Mouse (Mus musculus) limb, embryonic 12.5 days (tissue): Measurements from ENCODE around the gene Sumo1. TPM values are rescaled to one million over a fixed set of nuclear protein-coding genes. Genes with fewer than 3 reads are reported as not detected.
"Not testable (repeated sequence)": the region's sequence is repeated elsewhere in the genome, so short reads cannot be mapped to it uniquely, and the experiment has no call there.

ENCODE experiments used
- ATAC-seq: fragments of 200-750 bp; cut with Nextera tagmentation; 2 replicates; pipeline ENCODE4 v1.8.0; 2017; ENCODE audit warnings: low read depth, moderate TSS enrichment; ENCODE audit not compliant: insufficient number of reproducible peaks, insufficient read depth, low FRiP score, low TSS enrichment
- H3K27ac ChIP-seq: fragments of 300-500 bp; sonication (generic); 2 replicates; pipeline ENCODE4 v1.5.1; 2016; ENCODE audit warnings: mild to moderate bottlenecking, moderate library complexity
- H3K27me3 ChIP-seq: fragments of 300-500 bp; sonication (generic); 2 replicates; pipeline ENCODE4 v1.6.1; 2016; ENCODE audit warnings: mild to moderate bottlenecking, moderate library complexity
- H3K36me3 ChIP-seq: fragments of 300-500 bp; sonication (generic); 2 replicates; pipeline ENCODE4 v1.6.1; 2016; ENCODE audit warnings: mild to moderate bottlenecking, moderate library complexity
- H3K4me1 ChIP-seq: fragments of 300-500 bp; sonication (generic); replicated peaks from 2 replicates; pipeline ENCODE4 v1.6.1; 2016
- H3K4me2 ChIP-seq: fragments of 300-500 bp; sonication (generic); 2 replicates; pipeline ENCODE4 v1.6.1; 2016; ENCODE audit warnings: mild to moderate bottlenecking, moderate library complexity
- H3K4me3 ChIP-seq: fragments of 300-500 bp; sonication (generic); replicated peaks from 2 replicates; pipeline ENCODE4 v1.5.1; 2016; ENCODE audit warnings: mild to moderate bottlenecking
- H3K9ac ChIP-seq: fragments of 300-500 bp; sonication (generic); replicated peaks from 2 replicates; pipeline ENCODE4 v1.6.1; 2016; ENCODE audit warnings: mild to moderate bottlenecking, moderate library complexity
- H3K9me3 ChIP-seq: fragments of 300-500 bp; sonication (generic); 2 replicates; pipeline ENCODE4 v1.6.1; 2016; ENCODE audit warnings: mild to moderate bottlenecking, moderate library complexity
- WGBS: fragments of 180-500 bp; shearing (Covaris S2); methylation state at CpG from one replicate; pipeline ENCODE4 v1.1.7; 2016; 5-methylcytosine and 5-hydroxymethylcytosine counted together
- polyA plus RNA-seq: library from polyadenylated mRNA; unstranded; fragments of >200 nt; fragmentation: Nextera tagmentation; extraction: Ambion mirVana; gene quantifications from 2 replicates; pipeline ENCODE4 v1.2.1, GENCODE M21; 2016

Gene Sumo1
- polyA plus RNA-seq, 1 experiment from 2014 or later, result 527 TPM

DNA sequence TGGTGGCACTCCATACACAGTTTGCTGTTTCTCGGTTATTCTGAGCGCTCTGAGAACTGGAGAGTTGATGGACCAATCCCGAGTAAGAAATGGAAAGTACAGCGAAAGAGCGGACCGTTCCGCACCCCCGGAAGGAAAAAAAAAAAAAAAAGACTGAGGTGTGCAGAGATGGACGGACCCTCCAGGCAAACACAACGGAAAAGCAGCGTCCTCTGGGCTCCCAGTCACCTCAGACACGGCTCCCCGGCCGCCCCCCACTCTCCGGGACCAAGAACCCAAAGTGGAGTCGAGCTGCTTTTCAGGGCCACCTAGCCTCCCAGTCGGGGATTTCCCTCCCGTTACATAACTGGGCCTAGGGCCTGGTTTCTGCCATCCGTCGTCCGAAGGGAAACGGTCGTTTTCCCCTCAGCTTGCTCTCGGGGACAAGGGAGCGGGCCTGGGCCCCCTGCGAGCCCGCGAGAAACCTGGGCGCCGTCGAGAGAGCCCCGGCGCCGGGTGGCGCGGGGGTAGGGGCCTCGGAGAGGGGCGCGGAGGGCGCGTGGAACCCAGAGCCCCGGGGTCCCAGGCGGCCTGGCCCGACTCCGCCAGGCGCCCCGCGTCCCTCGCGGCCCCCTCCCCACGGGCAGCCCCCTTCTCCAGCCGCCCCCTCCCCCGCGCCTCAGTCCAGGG lies 538 bp downstream of the Sumo1 start:
- Histone ChIP-seq H3K9me3 (no peaks in the 10 kb centered on the region), H3K4me1 (peaks cover 14% of the 10 kb centered on the region), H3K36me3 (0 out of 2 replicates have a peak, but pooled peaks cover 3% of the 10 kb centered on the region), H3K27ac (peak overlapping the region; percentile 99), H3K27me3 (no peaks in the 10 kb centered on the region), H3K4me2 (peak overlapping the region; percentile 72), H3K4me3 (peak overlapping the region; percentile 100), H3K9ac (peak overlapping the region; percentile 99)
- under 1% methylated on average over 54 of the region's 54 CpGs for WGBS
- ATAC-seq, result peak; percentile 70

GRCm38 (mm10) chr1:59668871-59669270 lies 1.8 kb downstream of the Sumo1 start:
- Histone ChIP-seq H3K4me2 (peak overlapping the region; percentile 72), H3K27ac (no peak overlapping the region), H3K9ac (no peak overlapping the region), H3K4me3 (no peak overlapping the region), H3K27me3 (no peaks in the 10 kb centered on the region), H3K36me3 (0 out of 2 replicates have a peak, but pooled peaks cover 3% of the 10 kb centered on the region), H3K9me3 (no peaks in the 10 kb centered on the region), H3K4me1 (peaks cover 14% of the 10 kb centered on the region)
- WGBS, result 93% methylated on average over 2 of the region's 2 CpGs
- no peak for ATAC-seq

DNA sequence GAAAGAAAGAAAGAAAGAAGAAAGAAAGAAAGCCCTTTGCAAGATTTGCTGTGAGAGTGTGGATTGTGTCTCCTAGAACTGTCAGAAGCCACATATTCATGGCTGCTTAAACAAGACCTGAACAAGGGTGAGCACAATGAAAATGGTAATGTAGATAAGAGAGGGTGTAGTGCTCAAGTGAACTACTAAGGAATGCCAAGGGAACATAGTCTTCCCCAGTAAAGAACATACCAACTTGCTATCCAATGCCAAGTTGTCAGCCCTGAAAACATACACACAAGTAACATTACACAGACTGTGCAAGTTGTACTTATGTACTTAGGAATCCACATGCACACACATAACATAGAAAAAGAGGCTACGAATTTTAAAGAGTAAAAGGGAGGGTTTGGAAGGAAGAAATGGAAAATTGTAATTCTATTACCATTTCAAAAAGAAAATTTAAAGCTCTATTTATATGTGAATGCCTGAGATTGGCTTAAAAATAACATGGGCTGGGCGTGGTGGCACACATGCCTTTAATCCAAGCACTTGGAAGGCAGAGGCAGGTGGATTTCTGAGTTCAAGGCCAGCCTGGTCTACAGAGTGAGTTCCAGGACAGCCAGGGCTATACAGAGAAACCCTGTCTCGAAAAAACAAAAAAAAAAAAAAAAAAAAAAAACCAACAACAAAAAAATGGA lies 7.0 kb downstream of the Sumo1 start:
- Histone ChIP-seq H3K4me1 (peaks cover 4% of the 10 kb centered on the region), H3K9ac (no peak overlapping the region), H3K9me3 (no peaks in the 10 kb centered on the region), H3K4me3 (no peak overlapping the region), H3K27ac (no peak overlapping the region), H3K4me2 (no peak overlapping the region), H3K36me3 (0 out of 2 replicates have a peak, but pooled peaks cover 3% of the 10 kb centered on the region), H3K27me3 (no peaks in the 10 kb centered on the region)
- ATAC-seq, result no peak
- 90% methylated on average over 3 of the region's 3 CpGs for WGBS

GRCm38 (mm10) chr1:59656244-59657171 lies 14.1 kb downstream of the Sumo1 start:
- WGBS, result 92% methylated on average over 7 of the region's 7 CpGs
- Histone ChIP-seq H3K4me1 (no peaks in the 10 kb centered on the region), H3K36me3 (peaks cover 28% of the 10 kb centered on the region)

GRCm38 (mm10) chr1:59653243-59653911 lies 17.3 kb downstream of the Sumo1 start:
- H3K4me1 ChIP-seq, result no peaks in the 10 kb centered on the region
- ATAC-seq, result no peak

More at GRCm38 (mm10) chr1:59656244-59657171, 14.1 kb downstream of the Sumo1 start:
- Histone ChIP-seq H3K9ac (no peak overlapping the region), H3K9me3 (no peaks in the 10 kb centered on the region), H3K27ac (no peak overlapping the region), H3K4me3 (no peak overlapping the region), H3K27me3 (no peaks in the 10 kb centered on the region), H3K4me2 (no peak overlapping the region)
- no peak for ATAC-seq

GRCm38 (mm10) chr1:59651201-59651819 lies 19.3 kb downstream of the Sumo1 start:
- Histone ChIP-seq H3K4me1 (no peaks in the 10 kb centered on the region), H3K4me3 (no peak overlapping the region), H3K9ac (no peak overlapping the region), H3K36me3 (peaks cover 69% of the 10 kb centered on the region), H3K4me2 (no peak overlapping the region), H3K27me3 (no peaks in the 10 kb centered on the region), H3K27ac (no peak overlapping the region), H3K9me3 (no peaks in the 10 kb centered on the region)
- WGBS, result 92% methylated on average over 3 of the region's 3 CpGs
- ATAC-seq, result no peak

More at GRCm38 (mm10) chr1:59653243-59653911, 17.3 kb downstream of the Sumo1 start:
- no peak overlapping the region for H3K4me3 ChIP-seq
- H3K9me3 ChIP-seq, result no peaks in the 10 kb centered on the region
- H3K27ac ChIP-seq, result no peak overlapping the region
- no peak overlapping the region for H3K4me2 ChIP-seq
- no peak overlapping the region for H3K9ac ChIP-seq
- 92% methylated on average over 3 of the region's 3 CpGs for WGBS
- peaks cover 49% of the 10 kb centered on the region for H3K36me3 ChIP-seq
- H3K27me3 ChIP-seq, result no peaks in the 10 kb centered on the region

GRCm38 (mm10) chr1:59646502-59646901 lies 24.1 kb downstream of the Sumo1 start:
- not testable (repeated sequence) for H3K9ac ChIP-seq, ATAC-seq, H3K4me1 ChIP-seq, H3K27ac ChIP-seq, H3K9me3 ChIP-seq, H3K27me3 ChIP-seq, H3K4me3 ChIP-seq, H3K4me2 ChIP-seq
- WGBS, result 96% methylated on average over 2 of the region's 2 CpGs
- H3K36me3 ChIP-seq, result peaks cover 70% of the 10 kb centered on the region

GRCm38 (mm10) chr1:59642488-59642887 lies 28.1 kb downstream of the Sumo1 start:
- H3K4me2 ChIP-seq, result no peak overlapping the region
- no peak overlapping the region for H3K9ac ChIP-seq
- no peaks in the 10 kb centered on the region for H3K27me3 ChIP-seq
- WGBS, result 88% methylated on average over 1 of the region's 1 CpGs
- H3K4me1 ChIP-seq, result no peaks in the 10 kb centered on the region
- H3K27ac ChIP-seq, result no peak overlapping the region
- no peak overlapping the region for H3K4me3 ChIP-seq
- no peaks in the 10 kb centered on the region for H3K9me3 ChIP-seq
- no peak for ATAC-seq
- H3K36me3 ChIP-seq, result peaks cover 63% of the 10 kb centered on the region

DNA sequence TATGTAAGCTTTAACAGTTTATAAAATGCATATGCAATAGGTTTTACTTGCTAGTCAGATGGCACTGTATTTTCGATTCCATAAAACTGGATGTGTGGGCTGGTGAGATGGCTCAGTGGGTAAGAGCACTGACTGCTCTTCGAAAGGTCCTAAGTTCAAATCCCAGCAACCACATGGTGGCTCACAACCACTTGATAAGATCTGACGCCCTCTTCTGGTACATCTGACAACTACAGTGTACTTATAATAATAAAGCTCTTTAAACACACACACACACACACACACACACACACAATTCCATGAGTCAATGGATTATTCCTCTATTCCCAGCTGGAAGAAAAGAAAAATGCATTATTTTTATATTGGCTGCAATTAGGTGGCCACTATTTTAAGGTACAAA lies 32.3 kb downstream of the Sumo1 start:
- WGBS, result 85% methylated on average over 3 of the region's 3 CpGs
- no peaks in the 10 kb centered on the region for H3K9me3 ChIP-seq
- no peaks in the 10 kb centered on the region for H3K27me3 ChIP-seq
- no peak overlapping the region for H3K9ac ChIP-seq
- no peak for ATAC-seq
- H3K4me2 ChIP-seq, result no peak overlapping the region
- H3K4me3 ChIP-seq, result no peak overlapping the region
- peaks cover 41% of the 10 kb centered on the region for H3K36me3 ChIP-seq
- H3K27ac ChIP-seq, result no peak overlapping the region
- peaks cover 8% of the 10 kb centered on the region for H3K4me1 ChIP-seq

DNA sequence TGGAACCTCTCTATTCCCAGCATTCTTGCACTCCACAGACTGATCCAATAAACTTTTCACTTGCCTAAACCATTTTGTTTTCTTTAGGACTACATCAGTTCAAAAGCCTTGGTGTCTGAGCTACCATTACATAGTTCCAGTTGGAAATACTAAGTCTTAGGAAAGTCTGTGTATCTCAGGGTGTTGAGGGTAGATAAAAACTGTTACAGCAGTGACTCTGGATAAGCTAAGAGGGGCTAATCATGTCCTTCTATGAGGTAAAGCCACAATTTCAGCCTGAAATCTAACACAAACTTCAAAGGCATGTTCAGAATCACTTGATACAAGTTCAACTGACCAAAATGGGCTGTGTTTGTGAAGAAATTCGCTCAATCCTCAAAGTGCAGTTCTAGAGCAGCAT lies 34.3 kb downstream of the Sumo1 start:
- no peak for ATAC-seq
- H3K4me3 ChIP-seq, result no peak overlapping the region
- no peaks in the 10 kb centered on the region for H3K27me3 ChIP-seq
- H3K36me3 ChIP-seq, result peaks cover 23% of the 10 kb centered on the region
- H3K9ac ChIP-seq, result no peak overlapping the region
- H3K4me2 ChIP-seq, result no peak overlapping the region
- no peaks in the 10 kb centered on the region for H3K9me3 ChIP-seq
- peaks cover 14% of the 10 kb centered on the region for H3K4me1 ChIP-seq
- 90% methylated on average over 1 of the region's 1 CpGs for WGBS
- H3K27ac ChIP-seq, result no peak overlapping the region
